Mouse (Mus musculus): ENCODE data around the gene Mfap3.
A peak's percentile ranks its signal among the peaks of the same experiment; 100 is the strongest.

The Mfap3 gene

GRCm38 (mm10) chr11:57518091-57518750 is at the start of gene Mfap3, which contains the start of gene Fam114a2:
Gene Mfap3 (plus strand): TSS chr11:57518664.
Gene Fam114a2 (minus strand): TSS chr11:57518617.
- peak; percentile 73 for DNase-seq (ENCODE audit: low read depth, low spot score)

GRCm38 (mm10) chr11:57468706-57469105 is 49.8 kb upstream of the Mfap3 start:
- DNase-seq (ENCODE audit: low read depth, low spot score) = no peak

GRCm38 (mm10) chr11:57470056-57470455 is 48.4 kb upstream of the Mfap3 start:
- DNase-seq (ENCODE audit: low read depth, low spot score) = no peak

- DNase-seq (ENCODE audit: low read depth, low spot score) = no peak
These were observed 47.5 kb upstream of the Mfap3 start for GRCm38 (mm10) chr11:57470979-57471378.

- DNase-seq (ENCODE audit: low read depth, low spot score) = no peak
These were observed 44.0 kb upstream of the Mfap3 start for GRCm38 (mm10) chr11:57474296-57474941.

GRCm38 (mm10) chr11:57475119-57475518 is 43.3 kb upstream of the Mfap3 start:
- DNase-seq (ENCODE audit: low read depth, low spot score) = no peak

- no peak for DNase-seq (ENCODE audit: low read depth, low spot score)
These were observed 40.4 kb upstream of the Mfap3 start for GRCm38 (mm10) chr11:57478077-57478476.

GRCm38 (mm10) chr11:57488436-57488835 is 30.0 kb upstream of the Mfap3 start:
- DNase-seq (ENCODE audit: low read depth, low spot score) = no peak

GRCm38 (mm10) chr11:57496462-57497039 is 21.9 kb upstream of the Mfap3 start:
- DNase-seq (ENCODE audit: low read depth, low spot score) = peak; percentile 59

- no peak for DNase-seq (ENCODE audit: low read depth, low spot score)
These were observed 20.8 kb upstream of the Mfap3 start for GRCm38 (mm10) chr11:57497701-57498100.

- DNase-seq (ENCODE audit: low read depth, low spot score) = no peak
These were observed 20.2 kb upstream of the Mfap3 start for GRCm38 (mm10) chr11:57498215-57498614.

GRCm38 (mm10) chr11:57503155-57503554 is 15.3 kb upstream of the Mfap3 start:
- DNase-seq (ENCODE audit: low read depth, low spot score) = no peak

GRCm38 (mm10) chr11:57506899-57507298 is 11.6 kb upstream of the Mfap3 start:
- no peak for DNase-seq (ENCODE audit: low read depth, low spot score)

GRCm38 (mm10) chr11:57515218-57515617 is 3.2 kb upstream of the Mfap3 start:
- DNase-seq (ENCODE audit: low read depth, low spot score) = no peak

GRCm38 (mm10) chr11:57516946-57517441 is 1.5 kb upstream of the Mfap3 start:
- no peak for DNase-seq (ENCODE audit: low read depth, low spot score)

- DNase-seq (ENCODE audit: low read depth, low spot score) = no peak
These were observed 286 bp downstream of the Mfap3 start for GRCm38 (mm10) chr11:57518751-57519148.

GRCm38 (mm10) chr11:57519304-57519703 is 840 bp downstream of the Mfap3 start:
- no peak for DNase-seq (ENCODE audit: low read depth, low spot score)

GRCm38 (mm10) chr11:57521206-57521605 is 2.7 kb downstream of the Mfap3 start:
- DNase-seq (ENCODE audit: low read depth, low spot score) = no peak

GRCm38 (mm10) chr11:57522046-57522445 is 3.6 kb downstream of the Mfap3 start:
- DNase-seq (ENCODE audit: low read depth, low spot score) = no peak

- DNase-seq (ENCODE audit: low read depth, low spot score) = no peak
These were observed 5.0 kb downstream of the Mfap3 start for GRCm38 (mm10) chr11:57523418-57523817.

- DNase-seq (ENCODE audit: low read depth, low spot score) = no peak
These were observed 6.1 kb downstream of the Mfap3 start for GRCm38 (mm10) chr11:57524597-57524996.

GRCm38 (mm10) chr11:57525900-57526299 is 7.4 kb downstream of the Mfap3 start:
- DNase-seq (ENCODE audit: low read depth, low spot score) = no peak

GRCm38 (mm10) chr11:57527506-57527905 is 9.0 kb downstream of the Mfap3 start:
- no peak for DNase-seq (ENCODE audit: low read depth, low spot score)
